Mouse (Mus musculus) neutrophil, adult 5-6 weeks (primary cell): ENCODE data around the gene Tbx3. TPM values are rescaled to one million over a fixed set of nuclear protein-coding genes. Genes with fewer than 3 reads are reported as not detected.

Source experiments
- ATAC-seq: fragments of 151-379, 151-347 bp; 2 replicates; pipeline ENCODE4 v1.8.0; 2017; ENCODE audit warnings: mild to moderate bottlenecking, moderate TSS enrichment; ENCODE audit not compliant: insufficient number of reproducible peaks, poor library complexity, low FRiP score, severe bottlenecking; ENCODE audit errors: extremely low read depth
- total RNA-seq: library from RNA; stranded (forward); fragments of 200-1000 nt; gene quantifications from 2 replicates; pipeline ENCODE4 v1.2.3, GENCODE M21; 2017

Gene Tbx3
- total RNA-seq, 1 experiment from 2014 or later, result not detected

- ATAC-seq, result no peak
These were observed 17.4 kb downstream of the Tbx3 start for GRCm38 (mm10) chr5:119687856-119688206.

GRCm38 (mm10) chr5:119688306-119688705 is 17.8 kb downstream of the Tbx3 start:
- no peak for ATAC-seq

- no peak for ATAC-seq
These were observed 18.5 kb downstream of the Tbx3 start for GRCm38 (mm10) chr5:119688914-119689420.

GRCm38 (mm10) chr5:119689501-119689900 is 19.0 kb downstream of the Tbx3 start:
- ATAC-seq, result no peak

GRCm38 (mm10) chr5:119691075-119691474 is 20.6 kb downstream of the Tbx3 start:
- no peak for ATAC-seq

- no peak for ATAC-seq
These were observed 22.0 kb downstream of the Tbx3 start for GRCm38 (mm10) chr5:119692425-119692824.

- ATAC-seq, result no peak
These were observed 24.4 kb downstream of the Tbx3 start for GRCm38 (mm10) chr5:119694914-119695313.

- no peak for ATAC-seq
These were observed 32.6 kb downstream of the Tbx3 start for GRCm38 (mm10) chr5:119703031-119703430.

- ATAC-seq, result no peak
These were observed 34.4 kb downstream of the Tbx3 start for GRCm38 (mm10) chr5:119704900-119705299.

- no peak for ATAC-seq
These were observed 36.0 kb downstream of the Tbx3 start for GRCm38 (mm10) chr5:119706467-119706866.

- no peak for ATAC-seq
These were observed 38.5 kb downstream of the Tbx3 start for GRCm38 (mm10) chr5:119708850-119709585.

GRCm38 (mm10) chr5:119709826-119710559 is 39.5 kb downstream of the Tbx3 start:
- no peak for ATAC-seq

GRCm38 (mm10) chr5:119710756-119711155 is 40.3 kb downstream of the Tbx3 start:
- ATAC-seq, result no peak

- no peak for ATAC-seq
These were observed 41.2 kb downstream of the Tbx3 start for GRCm38 (mm10) chr5:119711626-119712025.

- 0 out of 2 replicates have a peak, but pooled peaks have one; percentile 16 for ATAC-seq
These were observed 42.3 kb downstream of the Tbx3 start for GRCm38 (mm10) chr5:119712679-119713246.

GRCm38 (mm10) chr5:119720471-119721265 is 50.2 kb downstream of the Tbx3 start:
- ATAC-seq, result no peak

- ATAC-seq, result no peak
These were observed 62.5 kb downstream of the Tbx3 start for GRCm38 (mm10) chr5:119732978-119733377.
